Mouse (Mus musculus): ENCODE data around the gene Vmn1r55. TPM values are rescaled to one million over a fixed set of nuclear protein-coding genes. Genes with fewer than 3 reads are reported as not detected.

Gene Vmn1r55
- not detected for polyA plus RNA-seq (2014; fragmentation: Illumina TruSeq; extraction: RNeasy Lipid Tissue Mini Kit (QIAGEN cat#74804); ENCODE audit: low read depth, low replicate concordance)

GRCm38 (mm10) chr7:5149570-5149969 is at the start of gene Vmn1r55:
TSS of gene Vmn1r55 (minus strand) at chr7:5149670.

GRCm38 (mm10) chr7:5196647-5197046 is 47.2 kb upstream of the Vmn1r55 start, which contains the start of gene Vmn1r56:
TSS of gene Vmn1r56 (minus strand) at chr7:5196747.

GRCm38 (mm10) chr7:5125549-5126406 is 23.7 kb downstream of the Vmn1r55 start, which contains the start of gene Rasl2-9:
TSS of gene Rasl2-9 (minus strand) at chr7:5125950.

GRCm38 (mm10) chr7:5116850-5117249 is 32.6 kb downstream of the Vmn1r55 start, which contains the start of gene Rfpl4:
TSS of gene Rfpl4 (minus strand) at chr7:5116950.

GRCm38 (mm10) chr7:5080010-5080751 is 69.3 kb downstream of the Vmn1r55 start, which contains the start of gene Epn1:
TSS of gene Epn1 (plus strand) at chr7:5080235.

Other genes with a start within 250 kb of the Vmn1r55 start
- gene Gm36210, start 243.2 kb downstream of the Vmn1r55 start, polyA plus RNA-seq (2014; fragmentation: Illumina TruSeq; extraction: RNeasy Lipid Tissue Mini Kit (QIAGEN cat#74804); ENCODE audit: low read depth, low replicate concordance): not detected
- gene Zfp628, start 234.5 kb downstream of the Vmn1r55 start, polyA plus RNA-seq (2014; fragmentation: Illumina TruSeq; extraction: RNeasy Lipid Tissue Mini Kit (QIAGEN cat#74804); ENCODE audit: low read depth, low replicate concordance): 4.9 TPM
- gene Nat14, start 227.6 kb downstream of the Vmn1r55 start, polyA plus RNA-seq (2014; fragmentation: Illumina TruSeq; extraction: RNeasy Lipid Tissue Mini Kit (QIAGEN cat#74804); ENCODE audit: low read depth, low replicate concordance): 4.8 TPM
- 4.7 TPM for gene Ssc5d, start 223.9 kb downstream of the Vmn1r55 start, polyA plus RNA-seq (2014; fragmentation: Illumina TruSeq; extraction: RNeasy Lipid Tissue Mini Kit (QIAGEN cat#74804); ENCODE audit: low read depth, low replicate concordance)
- gene Sbk2, start 185.3 kb downstream of the Vmn1r55 start, polyA plus RNA-seq (2014; fragmentation: Illumina TruSeq; extraction: RNeasy Lipid Tissue Mini Kit (QIAGEN cat#74804); ENCODE audit: low read depth, low replicate concordance): 56.6 TPM
- 60.8 TPM for gene Sbk3, start 178.5 kb downstream of the Vmn1r55 start, polyA plus RNA-seq (2014; fragmentation: Illumina TruSeq; extraction: RNeasy Lipid Tissue Mini Kit (QIAGEN cat#74804); ENCODE audit: low read depth, low replicate concordance)
- 25.1 TPM for gene Zfp579, start 153.5 kb downstream of the Vmn1r55 start, polyA plus RNA-seq (2014; fragmentation: Illumina TruSeq; extraction: RNeasy Lipid Tissue Mini Kit (QIAGEN cat#74804); ENCODE audit: low read depth, low replicate concordance)
- gene Zfp524, start 135.3 kb downstream of the Vmn1r55 start, polyA plus RNA-seq (2014; fragmentation: Illumina TruSeq; extraction: RNeasy Lipid Tissue Mini Kit (QIAGEN cat#74804); ENCODE audit: low read depth, low replicate concordance): 14.0 TPM
- 17.3 TPM for gene Fiz1, start 135.0 kb downstream of the Vmn1r55 start, polyA plus RNA-seq (2014; fragmentation: Illumina TruSeq; extraction: RNeasy Lipid Tissue Mini Kit (QIAGEN cat#74804); ENCODE audit: low read depth, low replicate concordance)
- gene Gm44973, start 134.2 kb downstream of the Vmn1r55 start, polyA plus RNA-seq (2014; fragmentation: Illumina TruSeq; extraction: RNeasy Lipid Tissue Mini Kit (QIAGEN cat#74804); ENCODE audit: low read depth, low replicate concordance): not detected
- gene Zfp865, start 129.3 kb downstream of the Vmn1r55 start, polyA plus RNA-seq (2014; fragmentation: Illumina TruSeq; extraction: RNeasy Lipid Tissue Mini Kit (QIAGEN cat#74804); ENCODE audit: low read depth, low replicate concordance): 11.4 TPM
- gene Ccdc106, start 129.1 kb downstream of the Vmn1r55 start, polyA plus RNA-seq (2014; fragmentation: Illumina TruSeq; extraction: RNeasy Lipid Tissue Mini Kit (QIAGEN cat#74804); ENCODE audit: low read depth, low replicate concordance): not detected
- not detected for gene 4632433K11Rik, start 115.6 kb downstream of the Vmn1r55 start, polyA plus RNA-seq (2014; fragmentation: Illumina TruSeq; extraction: RNeasy Lipid Tissue Mini Kit (QIAGEN cat#74804); ENCODE audit: low read depth, low replicate concordance)
- 8.3 TPM for gene Zfp784, start 111.2 kb downstream of the Vmn1r55 start, polyA plus RNA-seq (2014; fragmentation: Illumina TruSeq; extraction: RNeasy Lipid Tissue Mini Kit (QIAGEN cat#74804); ENCODE audit: low read depth, low replicate concordance)
- 3.2 TPM for gene Zfp580, start 98.1 kb downstream of the Vmn1r55 start, polyA plus RNA-seq (2014; fragmentation: Illumina TruSeq; extraction: RNeasy Lipid Tissue Mini Kit (QIAGEN cat#74804); ENCODE audit: low read depth, low replicate concordance)
- gene U2af2, start 87.5 kb downstream of the Vmn1r55 start, polyA plus RNA-seq (2014; fragmentation: Illumina TruSeq; extraction: RNeasy Lipid Tissue Mini Kit (QIAGEN cat#74804); ENCODE audit: low read depth, low replicate concordance): 85.2 TPM
- gene Epn1, start 69.4 kb downstream of the Vmn1r55 start, polyA plus RNA-seq (2014; fragmentation: Illumina TruSeq; extraction: RNeasy Lipid Tissue Mini Kit (QIAGEN cat#74804); ENCODE audit: low read depth, low replicate concordance): 140 TPM
- gene Rfpl4, start 32.7 kb downstream of the Vmn1r55 start, polyA plus RNA-seq (2014; fragmentation: Illumina TruSeq; extraction: RNeasy Lipid Tissue Mini Kit (QIAGEN cat#74804); ENCODE audit: low read depth, low replicate concordance): not detected
- gene Rasl2-9, start 23.7 kb downstream of the Vmn1r55 start, polyA plus RNA-seq (2014; fragmentation: Illumina TruSeq; extraction: RNeasy Lipid Tissue Mini Kit (QIAGEN cat#74804); ENCODE audit: low read depth, low replicate concordance): 7.9 TPM
- not detected for gene Vmn1r56, start 47.1 kb upstream of the Vmn1r55 start, polyA plus RNA-seq (2014; fragmentation: Illumina TruSeq; extraction: RNeasy Lipid Tissue Mini Kit (QIAGEN cat#74804); ENCODE audit: low read depth, low replicate concordance)
- gene Vmn1r57, start 68.8 kb upstream of the Vmn1r55 start, polyA plus RNA-seq (2014; fragmentation: Illumina TruSeq; extraction: RNeasy Lipid Tissue Mini Kit (QIAGEN cat#74804); ENCODE audit: low read depth, low replicate concordance): not detected
- gene Gm5065, start 200.9 kb upstream of the Vmn1r55 start, polyA plus RNA-seq (2014; fragmentation: Illumina TruSeq; extraction: RNeasy Lipid Tissue Mini Kit (QIAGEN cat#74804); ENCODE audit: low read depth, low replicate concordance): not detected
- gene Nlrp2, start 201.4 kb upstream of the Vmn1r55 start, polyA plus RNA-seq (2014; fragmentation: Illumina TruSeq; extraction: RNeasy Lipid Tissue Mini Kit (QIAGEN cat#74804); ENCODE audit: low read depth, low replicate concordance): not detected

All from heart, adult 10 weeks (tissue).